Mouse (Mus musculus): Measurements from ENCODE around the gene Lrrtm3. TPM values are rescaled to one million over a fixed set of nuclear protein-coding genes. Genes with fewer than 3 reads are reported as not detected.

Lrrtm3 gene
- total RNA-seq (2023), result not detected

DNA sequence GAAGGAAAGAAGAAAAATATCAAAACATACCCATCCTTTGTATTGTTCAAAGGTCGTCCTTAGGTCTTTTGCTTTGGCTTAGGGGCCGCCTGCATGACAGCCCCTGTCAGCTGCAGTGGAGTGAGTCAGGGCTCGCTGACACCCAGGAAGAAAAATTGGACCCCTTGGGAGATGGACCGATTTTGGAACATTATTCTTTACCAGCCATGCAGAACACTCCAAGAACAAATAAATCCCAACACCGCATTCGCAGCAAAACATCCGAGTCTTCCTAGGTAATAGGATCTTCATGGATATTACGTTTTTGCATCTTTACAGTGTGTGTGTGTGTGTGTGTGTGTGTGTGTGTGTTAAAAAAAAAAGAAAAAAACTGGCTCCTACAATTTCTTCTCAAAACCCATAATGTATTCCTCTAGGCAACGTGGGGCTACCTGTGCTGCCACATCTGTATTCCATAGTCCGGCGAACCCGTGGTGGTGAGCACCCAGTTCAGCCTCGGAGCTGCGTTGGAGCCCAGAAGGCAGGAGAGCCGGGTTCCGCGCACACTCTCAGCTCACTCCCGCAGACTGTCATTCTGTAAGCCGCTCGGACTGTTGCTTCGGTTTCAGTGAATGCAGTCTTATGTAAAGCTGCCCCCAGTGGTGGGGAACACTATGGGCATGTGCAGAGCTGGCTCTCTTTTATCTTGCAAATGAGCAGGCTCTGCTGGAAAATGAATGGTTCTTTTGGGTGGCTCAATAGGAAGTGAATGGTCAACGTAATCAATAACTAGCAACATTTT, at the start of gene Lrrtm3:
TSS of gene Lrrtm3 (minus strand) at position 598 of the 781 bp plus-strand sequence.

GRCm38 (mm10) chr10:63927334-63927733, 162.7 kb downstream of the Lrrtm3 start, which contains the start of gene Gm10118:
Gm10118 (minus strand) TSS chr10:63927434.

Other genes with a start within 250 kb of the Lrrtm3 start
- gene Gm10118, start 162.8 kb downstream of the Lrrtm3 start, total RNA-seq (2023), result not detected

Data from CD4-positive naive resting alpha-beta T cell, adult 57 days (primary cell).